Mouse (Mus musculus) midbrain, postnatal 0 days (tissue): ENCODE measurements around the gene Mad1l1. TPM values are rescaled to one million over a fixed set of nuclear protein-coding genes. Genes with fewer than 3 reads are reported as not detected.

ENCODE experiments used
- ATAC-seq: fragments of 200-750 bp; cut with Nextera tagmentation; 2 replicates; pipeline ENCODE4 v1.8.0; 2017; ENCODE audit warnings: moderate number of reproducible peaks, mild to moderate bottlenecking, moderate TSS enrichment, moderate library complexity; ENCODE audit not compliant: low FRiP score
- DNase-seq: peaks from one replicate; pipeline ENCODE4 v3.0.0-alpha.2; 2015; ENCODE audit warnings: low spot score
- H3K27ac ChIP-seq: fragments of 300-500 bp; sonication (generic); 2 replicates; pipeline ENCODE4 v1.5.1; 2014; ENCODE audit warnings: low read depth, mild to moderate bottlenecking, low read length, mixed read lengths
- H3K27me3 ChIP-seq: fragments of 300-500 bp; sonication (generic); 2 replicates; pipeline ENCODE4 v1.6.1; 2014; ENCODE audit warnings: low read length, control low read depth, mixed read lengths; ENCODE audit not compliant: insufficient read depth
- H3K36me3 ChIP-seq: fragments of 300-500 bp; sonication (generic); 2 replicates; pipeline ENCODE4 v1.6.1; 2014; ENCODE audit warnings: low read length, control low read depth, mixed read lengths; ENCODE audit not compliant: insufficient read depth
- H3K4me1 ChIP-seq: fragments of 300-500 bp; sonication (generic); 2 replicates; pipeline ENCODE4 v1.6.1; 2014; ENCODE audit warnings: mild to moderate bottlenecking, control low read depth, antibody characterized with exemption, low read length, mixed read lengths; ENCODE audit not compliant: insufficient read depth
- H3K4me2 ChIP-seq: fragments of 300-500 bp; sonication (generic); 2 replicates; pipeline ENCODE4 v1.6.1; 2014; ENCODE audit warnings: low read depth, mild to moderate bottlenecking, low read length, mixed read lengths; ENCODE audit not compliant: poor library complexity, severe bottlenecking
- H3K4me3 ChIP-seq: fragments of 300-500 bp; sonication (generic); 2 replicates; pipeline ENCODE4 v1.5.1; 2014; ENCODE audit warnings: low read depth, mild to moderate bottlenecking, low read length, moderate library complexity
- H3K9ac ChIP-seq: fragments of 300-500 bp; sonication (generic); replicated peaks from 2 replicates; pipeline ENCODE4 v1.6.1; 2014; ENCODE audit warnings: mild to moderate bottlenecking, low read length, moderate library complexity, mixed read lengths; ENCODE audit not compliant: poor library complexity, severe bottlenecking
- H3K9me3 ChIP-seq: fragments of 300-500 bp; sonication (generic); 2 replicates; pipeline ENCODE4 v1.6.1; 2016; ENCODE audit warnings: low read length, control low read depth
- CTCF ChIP-seq: IDR thresholded peaks from 2 replicates; pipeline ENCODE4 v1.5.1; 2016; ENCODE audit warnings: antibody characterized with exemption, mild to moderate bottlenecking
- WGBS: fragments of 180-500 bp; shearing (Covaris S2); extraction: QIAGEN DNeasy Blood & Tissue Kit; methylation state at CpG from one replicate; pipeline ENCODE4 v1.1.7; 2014; 5-methylcytosine and 5-hydroxymethylcytosine counted together
- polyA plus RNA-seq: library from polyadenylated mRNA; unstranded; fragments of >200 nt; fragmentation: Nextera tagmentation; extraction: Ambion mirVana; gene quantifications from 2 replicates; pipeline ENCODE4 v1.2.1, GENCODE M21; 2015
- total RNA-seq: library from RNA; depleted of rRNA; stranded (reverse); fragments of >200 nt; gene quantifications from 2 replicates; pipeline ENCODE4 v1.2.3, GENCODE M21; 2014

The Mad1l1 gene
- total and polyA plus RNA-seq, 2 experiments from 2014 or later: 25.9 to 33.5 TPM

GRCm38 (mm10) chr5:140068506-140068905, 252.8 kb downstream of the Mad1l1 start:
- Histone ChIP-seq H3K36me3 (peaks cover 3% of the 10 kb centered on the region), H3K4me2 (no peak overlapping the region), H3K9me3 (no peaks in the 10 kb centered on the region), H3K9ac (no peak overlapping the region), H3K4me1 (peaks cover 5% of the 10 kb centered on the region; the same call in 1 of the 2 replicates), H3K27me3 (no peaks in the 10 kb centered on the region), H3K4me3 (no peak overlapping the region), H3K27ac (no peak overlapping the region)
- ATAC-seq (no peak), DNase-seq (peak; percentile 46)
- 79% methylated on average over 5 of the region's 5 CpGs for WGBS
- no peak for TF ChIP-seq CTCF

GRCm38 (mm10) chr5:140068051-140068450, 253.3 kb downstream of the Mad1l1 start:
- H3K9ac ChIP-seq: no peak overlapping the region
- no peak overlapping the region for H3K27ac ChIP-seq
- no peak overlapping the region for H3K4me3 ChIP-seq
- no peaks in the 10 kb centered on the region for H3K27me3 ChIP-seq
- H3K9me3 ChIP-seq: no peaks in the 10 kb centered on the region
- ATAC-seq (no peak), DNase-seq (peak; percentile 52)
- WGBS: 78% methylated on average over 3 of the region's 3 CpGs
- peaks cover 3% of the 10 kb centered on the region for H3K36me3 ChIP-seq
- H3K4me1 ChIP-seq: peaks cover under 1% of the 10 kb centered on the region; the same call in 1 of the 2 replicates
- TF ChIP-seq CTCF: no peak
- H3K4me2 ChIP-seq: no peak overlapping the region

GRCm38 (mm10) chr5:140066769-140067168, 254.6 kb downstream of the Mad1l1 start:
- Histone ChIP-seq H3K27me3 (no peaks in the 10 kb centered on the region), H3K4me1 (no peaks in the 10 kb centered on the region), H3K4me2 (no peak overlapping the region), H3K36me3 (peaks cover 3% of the 10 kb centered on the region), H3K9ac (no peak overlapping the region), H3K27ac (no peak overlapping the region), H3K4me3 (no peak overlapping the region), H3K9me3 (no peaks in the 10 kb centered on the region)
- TF ChIP-seq CTCF: no peak
- ATAC-seq (no peak), DNase-seq (no peak)
- 83% methylated on average over 8 of the region's 8 CpGs for WGBS

GRCm38 (mm10) chr5:140066281-140066680, 255.1 kb downstream of the Mad1l1 start:
- no peak overlapping the region for H3K27ac ChIP-seq
- H3K9me3 ChIP-seq: no peaks in the 10 kb centered on the region
- ATAC-seq: no peak
- peaks cover 3% of the 10 kb centered on the region for H3K36me3 ChIP-seq
- TF ChIP-seq CTCF: no peak
- H3K4me3 ChIP-seq: no peak overlapping the region
- no peaks in the 10 kb centered on the region for H3K27me3 ChIP-seq
- H3K4me1 ChIP-seq: no peaks in the 10 kb centered on the region
- no peak for DNase-seq
- H3K4me2 ChIP-seq: no peak overlapping the region
- H3K9ac ChIP-seq: no peak overlapping the region

- Histone ChIP-seq H3K27ac (no peak overlapping the region), H3K9me3 (no peaks in the 10 kb centered on the region), H3K4me1 (no peaks in the 10 kb centered on the region), H3K36me3 (peaks cover 3% of the 10 kb centered on the region), H3K4me3 (no peak overlapping the region), H3K27me3 (no peaks in the 10 kb centered on the region), H3K9ac (no peak overlapping the region), H3K4me2 (no peak overlapping the region)
- WGBS: 95% methylated on average over 11 of the region's 11 CpGs
- no peak for TF ChIP-seq CTCF
- ATAC-seq (no peak), DNase-seq (no peak)
Measured at GRCm38 (mm10) chr5:140065281-140065945, 255.9 kb downstream of the Mad1l1 start.

GRCm38 (mm10) chr5:140064521-140064920, 256.8 kb downstream of the Mad1l1 start:
- H3K4me3 ChIP-seq: no peak overlapping the region
- H3K9me3 ChIP-seq: no peaks in the 10 kb centered on the region
- no peak for ATAC-seq
- H3K9ac ChIP-seq: no peak overlapping the region
- H3K4me1 ChIP-seq: no peaks in the 10 kb centered on the region
- H3K36me3 ChIP-seq: peaks cover 3% of the 10 kb centered on the region
- H3K27ac ChIP-seq: no peak overlapping the region
- WGBS: 90% methylated on average over 4 of the region's 4 CpGs
- no peak overlapping the region for H3K4me2 ChIP-seq
- no peaks in the 10 kb centered on the region for H3K27me3 ChIP-seq
- no peak for DNase-seq
- no peak for TF ChIP-seq CTCF
